Mouse (Mus musculus) stomach, embryonic 16.5 days (tissue): ENCODE data around the gene Stam. TPM values are rescaled to one million over a fixed set of nuclear protein-coding genes. Genes with fewer than 3 reads are reported as not detected.
"Not testable (repeated sequence)": the region's sequence is repeated elsewhere in the genome, so short reads cannot be mapped to it uniquely, and the experiment has no call there.

Experiments
- ATAC-seq: fragments of 200-750 bp; cut with Nextera tagmentation; 2 replicates; pipeline ENCODE4 v1.8.0; 2017; ENCODE audit warnings: moderate number of reproducible peaks, moderate TSS enrichment; ENCODE audit not compliant: insufficient read depth, low FRiP score
- H3K27ac ChIP-seq: fragments of 300-500 bp; sonication (generic); 2 replicates; pipeline ENCODE4 v1.5.1; 2014; ENCODE audit warnings: low read length
- H3K27me3 ChIP-seq: fragments of 300-500 bp; sonication (generic); 2 replicates; pipeline ENCODE4 v1.6.1; 2014; ENCODE audit warnings: low read length, control low read depth, mixed read lengths; ENCODE audit not compliant: control insufficient read depth, insufficient read depth
- H3K36me3 ChIP-seq: fragments of 300-500 bp; sonication (generic); 2 replicates; pipeline ENCODE4 v1.6.1; 2014; ENCODE audit warnings: low read length; ENCODE audit not compliant: control insufficient read depth, insufficient read depth
- H3K4me1 ChIP-seq: fragments of 300-500 bp; sonication (generic); 2 replicates; pipeline ENCODE4 v1.6.1; 2014; ENCODE audit warnings: low read length, control low read depth, mixed read lengths; ENCODE audit not compliant: control insufficient read depth, insufficient read depth
- H3K4me2 ChIP-seq: fragments of 300-500 bp; sonication (generic); 2 replicates; pipeline ENCODE4 v1.6.1; 2014; ENCODE audit warnings: low read depth, low read length, mixed read lengths
- H3K4me3 ChIP-seq: fragments of 300-500 bp; sonication (generic); replicated peaks from 2 replicates; pipeline ENCODE4 v1.5.1; 2014; ENCODE audit warnings: mild to moderate bottlenecking, low read length
- H3K9ac ChIP-seq: fragments of 300-500 bp; sonication (generic); 2 replicates; pipeline ENCODE4 v1.6.1; 2014; ENCODE audit warnings: low read length
- H3K9me3 ChIP-seq: fragments of 300-500 bp; sonication (generic); replicated peaks from 2 replicates; pipeline ENCODE4 v1.6.1; 2016; ENCODE audit warnings: low read length, control low read depth; ENCODE audit not compliant: control insufficient read depth
- WGBS: fragments of 180-500 bp; shearing (Covaris S2); extraction: QIAGEN DNeasy Blood & Tissue Kit; methylation state at CpG from one replicate; pipeline ENCODE4 v1.1.7; 2014; 5-methylcytosine and 5-hydroxymethylcytosine counted together
- polyA plus RNA-seq: library from polyadenylated mRNA; unstranded; fragments of >200 nt; fragmentation: Nextera tagmentation; extraction: Ambion mirVana; gene quantifications from 2 replicates; pipeline ENCODE4 v1.2.1, GENCODE M21; 2015

Gene Stam
- polyA plus RNA-seq, 1 experiment from 2014 or later, result 76.6 TPM

DNA sequence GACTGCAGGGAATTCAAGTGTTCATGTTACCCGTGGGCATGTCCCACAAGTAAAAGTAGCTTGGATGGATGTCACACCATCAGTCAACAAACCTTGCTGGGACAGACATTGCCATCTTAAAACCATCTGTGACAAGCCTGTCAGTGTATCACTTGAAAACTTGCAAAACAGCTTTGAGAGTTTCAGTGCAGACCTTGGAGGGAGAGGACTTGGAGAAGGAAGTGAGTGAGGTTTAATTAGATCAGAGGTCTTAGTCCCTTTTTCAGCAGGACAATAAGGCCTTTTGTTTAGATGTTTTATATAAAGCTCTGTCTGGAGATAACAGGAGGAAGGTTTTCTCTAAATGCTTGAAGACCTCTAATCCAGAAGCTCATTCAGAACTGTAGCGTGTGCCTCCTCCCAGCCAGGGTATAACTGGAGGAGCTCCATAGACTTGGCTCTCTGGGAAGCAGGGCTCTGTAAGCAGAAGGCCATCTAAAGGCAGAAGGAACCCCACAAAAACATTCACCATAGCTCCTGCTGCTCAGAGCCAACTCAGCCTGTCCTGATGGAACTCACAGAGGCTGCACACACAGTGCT lies 124.5 kb downstream of the Stam start:
- H3K4me2 ChIP-seq, H3K27ac ChIP-seq, H3K9me3 ChIP-seq, H3K27me3 ChIP-seq, H3K9ac ChIP-seq, H3K36me3 ChIP-seq, H3K4me3 ChIP-seq, H3K4me1 ChIP-seq: not testable (repeated sequence)
- ATAC-seq, result 0 out of 2 replicates have a peak, but pooled peaks have one; percentile 21
- WGBS, result no CpG with 5 or more reads among the region's 2 CpGs

Other genes starting within 250 kb of the Stam start
- gene Hacd1, start 18.0 kb upstream of the Stam start, polyA plus RNA-seq, result 121 and 137 TPM in 2 replicates
- 2.6 and 2.9 TPM in 2 replicates for gene Tmem236, start 100.4 kb downstream of the Stam start, polyA plus RNA-seq
- gene Mrc1, start 155.3 kb downstream of the Stam start, polyA plus RNA-seq, result 12.6 and 12.7 TPM in 2 replicates